Mouse (Mus musculus) liver, embryonic 11.5 days (tissue): Measurements from ENCODE around the gene Cybrd1. TPM values are rescaled to one million over a fixed set of nuclear protein-coding genes. Genes with fewer than 3 reads are reported as not detected.

Source experiments
- ATAC-seq: fragments of 200-750 bp; cut with Nextera tagmentation; replicated peaks from 2 replicates; pipeline ENCODE4 v1.8.0; 2017; ENCODE audit warnings: moderate number of reproducible peaks, mild to moderate bottlenecking, moderate TSS enrichment, moderate library complexity; ENCODE audit not compliant: low FRiP score
- DNase-seq: peaks from one replicate; pipeline ENCODE4 v3.0.0-alpha.2; 2017; ENCODE audit warnings: low spot score
- H3K27ac ChIP-seq: fragments of 300-500 bp; sonication (generic); 2 replicates; pipeline ENCODE4 v1.5.1; 2014; ENCODE audit warnings: mild to moderate bottlenecking, low read depth, low read length, control low read depth
- H3K27me3 ChIP-seq: fragments of 300-500 bp; sonication (generic); replicated peaks from 2 replicates; pipeline ENCODE4 v1.6.1; 2014; ENCODE audit warnings: low read length, mixed read lengths; ENCODE audit not compliant: control insufficient read depth, insufficient read depth
- H3K36me3 ChIP-seq: fragments of 300-500 bp; sonication (generic); 2 replicates; pipeline ENCODE4 v1.6.1; 2014; ENCODE audit warnings: mild to moderate bottlenecking, low read length, moderate library complexity, mixed read lengths; ENCODE audit not compliant: control insufficient read depth, insufficient read depth
- H3K4me1 ChIP-seq: fragments of 300-500 bp; sonication (generic); replicated peaks from 2 replicates; pipeline ENCODE4 v1.6.1; 2014; ENCODE audit warnings: low read length, mixed read lengths; ENCODE audit not compliant: control insufficient read depth, insufficient read depth
- H3K4me2 ChIP-seq: fragments of 300-500 bp; sonication (generic); 2 replicates; pipeline ENCODE4 v1.6.1; 2014; ENCODE audit warnings: mild to moderate bottlenecking, control low read depth, moderate library complexity
- H3K4me3 ChIP-seq: fragments of 300-500 bp; sonication (generic); 2 replicates; pipeline ENCODE4 v1.5.1; 2014; ENCODE audit warnings: low read depth, low read length, control low read depth
- H3K9ac ChIP-seq: fragments of 300-500 bp; sonication (generic); 2 replicates; pipeline ENCODE4 v1.6.1; 2014; ENCODE audit warnings: low read depth, low read length, control low read depth
- H3K9me3 ChIP-seq: fragments of 300-500 bp; sonication (generic); 2 replicates; pipeline ENCODE4 v1.6.1; 2016; ENCODE audit warnings: low read length, inconsistent platforms, mixed read lengths; ENCODE audit not compliant: control insufficient read depth
- WGBS: fragments of 180-500 bp; shearing (Covaris S2); extraction: QIAGEN DNeasy Blood & Tissue Kit; methylation state at CpG from one replicate; pipeline ENCODE4 v1.1.7; 2014; 5-methylcytosine and 5-hydroxymethylcytosine counted together
- polyA plus RNA-seq: library from polyadenylated mRNA; unstranded; fragments of >200 nt; fragmentation: Nextera tagmentation; extraction: Ambion mirVana; gene quantifications from 2 replicates; pipeline ENCODE4 v1.2.1, GENCODE M21; 2014

The Cybrd1 gene
- polyA plus RNA-seq, 1 experiment from 2014 or later, result 0.84 TPM

DNA sequence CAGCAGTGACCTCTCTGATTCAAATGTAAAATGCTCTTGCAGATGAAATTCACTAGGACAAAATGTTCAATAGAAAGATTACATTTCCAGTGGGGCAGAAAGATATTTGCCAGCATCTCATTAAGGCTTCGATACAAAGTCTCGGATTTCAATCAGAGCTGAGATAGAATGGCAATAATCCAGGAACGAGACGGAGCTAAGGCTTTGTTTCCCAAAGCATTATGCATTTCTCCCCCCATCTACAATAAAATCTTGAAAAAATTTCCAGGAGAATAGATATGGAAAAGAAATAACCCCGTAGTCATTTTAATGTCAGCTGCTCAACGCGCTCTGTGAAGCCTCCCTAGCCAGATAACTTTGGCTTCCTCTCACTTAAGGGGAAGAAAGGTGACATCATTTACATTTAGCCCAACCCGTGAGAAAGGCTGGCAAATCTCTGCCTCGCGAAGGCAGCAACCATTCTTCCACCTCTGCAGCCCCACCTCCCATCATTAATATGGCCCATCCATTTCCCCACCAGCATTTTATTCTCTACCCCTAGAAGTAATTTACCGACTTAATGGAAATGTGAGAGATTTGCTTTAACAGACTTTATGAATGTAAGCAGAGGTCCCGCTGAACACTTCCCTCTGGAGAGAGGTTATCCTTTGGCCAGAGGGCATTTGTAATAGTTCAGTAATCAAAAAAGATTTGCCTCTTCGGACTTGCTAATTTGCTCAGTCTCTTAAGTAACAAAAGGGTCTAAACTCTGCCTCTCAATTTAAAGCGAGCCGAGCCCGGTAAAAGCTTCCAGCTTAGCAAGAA is 73.9 kb downstream of the Cybrd1 start:
- Histone ChIP-seq H3K4me2 (no peak overlapping the region), H3K4me3 (no peak overlapping the region), H3K36me3 (no peaks in the 10 kb centered on the region), H3K9me3 (no peaks in the 10 kb centered on the region), H3K4me1 (no peaks in the 10 kb centered on the region), H3K27ac (no peak overlapping the region), H3K27me3 (peaks cover 4% of the 10 kb centered on the region; the same call in 1 of the 2 replicates), H3K9ac (no peak overlapping the region)
- no peak for ATAC-seq
- no peak for DNase-seq
- WGBS, result 38% methylated on average over 16 of the region's 16 CpGs

DNA sequence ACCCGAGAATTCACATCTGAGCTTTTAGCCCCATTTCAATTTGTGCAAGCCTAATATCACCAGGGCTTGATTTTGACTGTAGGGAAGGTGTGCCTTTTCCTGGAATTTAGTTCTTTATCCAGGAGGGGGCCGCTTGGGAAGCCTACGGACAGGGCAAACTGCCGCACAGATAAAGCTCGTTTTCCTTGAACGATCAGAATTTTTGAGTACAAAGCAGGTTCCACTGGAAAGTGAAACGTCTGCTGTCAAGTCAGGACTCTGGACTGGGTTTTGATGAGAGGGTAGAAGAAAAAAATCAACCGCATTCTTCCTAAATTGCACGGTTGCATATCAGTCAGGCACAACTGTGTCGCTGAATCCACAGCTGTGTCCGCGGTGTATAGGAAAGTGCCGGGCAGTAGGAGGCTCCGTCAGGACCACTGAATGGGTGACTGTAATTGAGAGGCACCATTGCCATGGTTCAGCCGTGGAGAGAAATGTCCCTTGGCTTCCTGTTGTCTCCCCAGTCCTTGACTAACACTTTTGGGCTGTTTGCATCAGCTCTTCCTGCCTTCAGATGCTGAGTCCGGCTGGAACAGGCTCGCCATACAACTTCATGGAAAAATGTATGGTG is 74.6 kb downstream of the Cybrd1 start:
- 62% methylated on average over 17 of the region's 17 CpGs for WGBS
- no peaks in the 10 kb centered on the region for H3K9me3 ChIP-seq
- H3K27ac ChIP-seq, result no peak overlapping the region
- H3K4me1 ChIP-seq, result no peaks in the 10 kb centered on the region
- H3K9ac ChIP-seq, result no peak overlapping the region
- H3K4me2 ChIP-seq, result no peak overlapping the region
- no peak for DNase-seq
- peaks cover 4% of the 10 kb centered on the region; the same call in 1 of the 2 replicates for H3K27me3 ChIP-seq
- H3K36me3 ChIP-seq, result no peaks in the 10 kb centered on the region
- no peak for ATAC-seq
- H3K4me3 ChIP-seq, result no peak overlapping the region

Other genes with a start within 250 kb of the Cybrd1 start
- 34.6 and 39.0 TPM in 2 replicates for gene Dcaf17, start 62.6 kb upstream of the Cybrd1 start, polyA plus RNA-seq
- gene Mettl8, start 62.3 kb upstream of the Cybrd1 start, polyA plus RNA-seq, result 21.9 and 24.1 TPM in 2 replicates
- gene Dync1i2, start 93.8 kb downstream of the Cybrd1 start, polyA plus RNA-seq, result 78.5 and 82.2 TPM in 2 replicates
- 35.9 and 45.8 TPM in 2 replicates for gene Slc25a12, start 249.8 kb downstream of the Cybrd1 start, polyA plus RNA-seq